Mouse (Mus musculus) heart, adult 2 months (tissue): Measurements from ENCODE around the gene Rfx2. TPM values are rescaled to one million over a fixed set of nuclear protein-coding genes. Genes with fewer than 3 reads are reported as not detected.

Experiments used
- DNase-seq, 2 experiments: peaks; one replicate each; pipeline ENCODE4 v3.0.0; 2021
- H3K27ac ChIP-seq: fragments of 200-600 bp; 2 replicates; pipeline ENCODE4 v1.8.1; 2022
- H3K27me3 ChIP-seq: fragments of 200-500 bp; 2 replicates; pipeline ENCODE4 v1.6.1; 2012; ENCODE audit warnings: mild to moderate bottlenecking, low read length, inconsistent platforms, mixed read lengths; ENCODE audit not compliant: control insufficient read depth, insufficient read depth
- H3K36me3 ChIP-seq: fragments of 200-500 bp; 2 replicates; pipeline ENCODE4 v1.6.1; 2012; ENCODE audit warnings: low read length, inconsistent platforms; ENCODE audit not compliant: control insufficient read depth, insufficient read depth
- H3K4me1 ChIP-seq: fragments of 200-500 bp; 2 replicates; pipeline ENCODE4 v1.6.1; 2011; ENCODE audit warnings: low read length; ENCODE audit not compliant: control insufficient read depth, insufficient read depth
- H3K4me3 ChIP-seq: fragments of 200-600 bp; 2 replicates; pipeline ENCODE4 v1.8.1; 2022
- H3K79me2 ChIP-seq: fragments of 200-500 bp; replicated peaks from 2 replicates; pipeline ENCODE4 v1.6.1; 2012; ENCODE audit warnings: mild to moderate bottlenecking, inconsistent platforms, low read length, moderate library complexity, mixed read lengths; ENCODE audit not compliant: control insufficient read depth, insufficient read depth
- H3K9ac ChIP-seq: fragments of 200-500 bp; 2 replicates; pipeline ENCODE4 v1.6.1; 2012; ENCODE audit warnings: low read depth, mild to moderate bottlenecking, control low read depth, inconsistent platforms, low read length, mixed read lengths
- CTCF ChIP-seq: fragments of 200-600 bp; IDR thresholded peaks from 2 replicates; pipeline ENCODE4 v1.8.1; 2022; ENCODE audit warnings: antibody characterized with exemption, mild to moderate bottlenecking, moderate library complexity
- EP300 ChIP-seq: fragments of 200-500 bp; IDR thresholded peaks from 2 replicates; pipeline ENCODE4 v1.6.1; 2011; ENCODE audit warnings: low read depth, low read length, control low read depth; ENCODE audit not compliant: insufficient read depth
- POLR2A ChIP-seq: fragments of 200-500 bp; IDR thresholded peaks from 2 replicates; pipeline ENCODE4 v1.6.1; 2011; ENCODE audit warnings: mild to moderate bottlenecking, low read depth, low read length, control low read depth; ENCODE audit not compliant: insufficient read depth
- WGBS: fragments of 180-500 bp; shearing (Covaris S2); methylation state at CpG from one replicate; pipeline ENCODE4 v1.1.7; 2018; 5-methylcytosine and 5-hydroxymethylcytosine counted together
- intact Hi-C: fragments of 180-260 bp; cut with DNase I; formaldehyde crosslinking; loops from one replicate; pipeline ENCODE4 v1.15.1; 2025
- long read RNA-seq: library from polyadenylated mRNA; stranded (forward); transcript quantifications from one replicate; pipeline ENCODE4 v2.0.0, GENCODE M21; 2021
- polyA plus RNA-seq: library from polyadenylated mRNA; depleted of rRNA; stranded (reverse); fragments of >200 nt; gene quantifications from 2 replicates; pipeline ENCODE4 v1.2.3, GENCODE M21; 2012; rRNA removed
- total RNA-seq, 2 experiments: library from RNA; stranded (reverse); gene quantifications; 2 replicates each; pipeline ENCODE4 v1.2.3; 2021

The Rfx2 gene
- 1 to 10 TPM; 2.8 to 3.0 TPM for total RNA-seq
- 5.1 and 6.0 TPM in 2 replicates for polyA plus RNA-seq
- long read RNA-seq, partial matches to known transcripts: 1 of 6 reads
- long read RNA-seq, other reads (novel, unspliced or antisense): 1 of 6 reads

- Histone ChIP-seq H3K27ac (peak within 1 kb of the TSS; percentile 43), H3K4me3 (peak within 1 kb of the TSS; percentile 48), H3K4me1 (no peaks in the 10 kb centered on the region), H3K79me2 (no peaks in the 10 kb centered on the region), H3K36me3 (no peaks in the 10 kb centered on the region), H3K27me3 (no peaks in the 10 kb centered on the region), H3K9ac (peak within 1 kb of the TSS; percentile 61)
- intact Hi-C loops: loop anchor here (2.0 to 5.0 kb wide), 5 partner anchors 16 to 227 kb away; partner anchors contain the start of genes Crb3, Mllt1, Ndufa11 and Slc25a23
- TF ChIP-seq POLR2A (no peak), EP300 (no peak), CTCF (no peak)
- WGBS: under 1% methylated on average over 41 of the region's 62 CpGs
- DNase-seq: no peak
Measured at GRCm38 (mm10) chr17:56830411-56831110, at the start of gene Rfx2. TSS of gene Rfx2 (minus strand) at chr17:56831013.

- Histone ChIP-seq H3K36me3 (no peaks in the 10 kb centered on the region), H3K27me3 (no peaks in the 10 kb centered on the region), H3K9ac (no peak overlapping the region), H3K4me1 (no peaks in the 10 kb centered on the region), H3K79me2 (no peaks in the 10 kb centered on the region), H3K27ac (no peak overlapping the region), H3K4me3 (no peak overlapping the region)
- no peak for TF ChIP-seq EP300
- TF ChIP-seq POLR2A: no peak
- no peak for TF ChIP-seq CTCF
- DNase-seq: no peak
- WGBS: 92% methylated on average over 19 of the region's 19 CpGs
- intact Hi-C loops: no loop called here
Measured at GRCm38 (mm10) chr17:56877426-56877825, 46.6 kb upstream of the Rfx2 start.

- TF ChIP-seq EP300: no peak
- no peak for TF ChIP-seq POLR2A
- no peak for TF ChIP-seq CTCF
- no peak overlapping the region for H3K4me3 ChIP-seq
- no peaks in the 10 kb centered on the region for H3K79me2 ChIP-seq
- no peak for DNase-seq
- no peak overlapping the region for H3K27ac ChIP-seq
- H3K36me3 ChIP-seq: no peaks in the 10 kb centered on the region
- 66% methylated on average over 8 of the region's 8 CpGs for WGBS
- H3K9ac ChIP-seq: no peak overlapping the region
- no peaks in the 10 kb centered on the region for H3K4me1 ChIP-seq
- intact Hi-C loops: no loop called here
- no peaks in the 10 kb centered on the region for H3K27me3 ChIP-seq
Measured at GRCm38 (mm10) chr17:56876981-56877380, 46.2 kb upstream of the Rfx2 start.

GRCm38 (mm10) chr17:56876465-56876864 lies 45.7 kb upstream of the Rfx2 start:
- H3K36me3 ChIP-seq: no peaks in the 10 kb centered on the region
- no peaks in the 10 kb centered on the region for H3K4me1 ChIP-seq
- H3K27me3 ChIP-seq: no peaks in the 10 kb centered on the region
- no peak overlapping the region for H3K27ac ChIP-seq
- TF ChIP-seq EP300: no peak
- TF ChIP-seq POLR2A: no peak
- H3K4me3 ChIP-seq: no peak overlapping the region
- 83% methylated on average over 3 of the region's 3 CpGs for WGBS
- no peak overlapping the region for H3K9ac ChIP-seq
- no peak for DNase-seq
- H3K79me2 ChIP-seq: no peaks in the 10 kb centered on the region
- intact Hi-C loops: no loop called here

GRCm38 (mm10) chr17:56874936-56875651 lies 44.3 kb upstream of the Rfx2 start, which contains the start of gene 1700061G19Rik:
TSS of gene 1700061G19Rik (plus strand) at chr17:56875477.
- DNase-seq: no peak

GRCm38 (mm10) chr17:56874237-56874636 lies 43.4 kb upstream of the Rfx2 start, which contains the start of gene Acsbg2:
TSS of gene Acsbg2 (minus strand) at chr17:56874447.
- Histone ChIP-seq H3K79me2 (no peaks in the 10 kb centered on the region), H3K4me3 (no peak within 1 kb of the TSS), H3K4me1 (no peaks in the 10 kb centered on the region), H3K27me3 (no peaks in the 10 kb centered on the region), H3K9ac (no peak within 1 kb of the TSS), H3K36me3 (no peaks in the 10 kb centered on the region), H3K27ac (no peak within 1 kb of the TSS)
- TF ChIP-seq POLR2A (no peak), EP300 (no peak), CTCF (no peak)
- WGBS: 89% methylated on average over 2 of the region's 2 CpGs
- no peak for DNase-seq
- intact Hi-C loops: no loop called here

More at GRCm38 (mm10) chr17:56874936-56875651, 44.3 kb upstream of the Rfx2 start, which contains the start of gene 1700061G19Rik:
- H3K4me1 ChIP-seq: no peaks in the 10 kb centered on the region
- H3K9ac ChIP-seq: no peak within 1 kb of the TSS
- intact Hi-C loops: no loop called here
- no peaks in the 10 kb centered on the region for H3K79me2 ChIP-seq
- H3K36me3 ChIP-seq: no peaks in the 10 kb centered on the region
- no peaks in the 10 kb centered on the region for H3K27me3 ChIP-seq
- H3K4me3 ChIP-seq: no peak within 1 kb of the TSS
- WGBS: 61% methylated on average over 12 of the region's 12 CpGs
- H3K27ac ChIP-seq: no peak within 1 kb of the TSS
- TF ChIP-seq POLR2A: no peak
